Mouse (Mus musculus) MN1 (cell line): ENCODE data around the gene Cnfn.
"Not testable (repeated sequence)": the region's sequence is repeated elsewhere in the genome, so short reads cannot be mapped to it uniquely, and the experiment has no call there.

Experiments
- DNase-seq: peaks from one replicate; pipeline ENCODE4 v3.0.0-alpha.2; 2016; ENCODE audit warnings: low spot score

Gene Cnfn

DNA sequence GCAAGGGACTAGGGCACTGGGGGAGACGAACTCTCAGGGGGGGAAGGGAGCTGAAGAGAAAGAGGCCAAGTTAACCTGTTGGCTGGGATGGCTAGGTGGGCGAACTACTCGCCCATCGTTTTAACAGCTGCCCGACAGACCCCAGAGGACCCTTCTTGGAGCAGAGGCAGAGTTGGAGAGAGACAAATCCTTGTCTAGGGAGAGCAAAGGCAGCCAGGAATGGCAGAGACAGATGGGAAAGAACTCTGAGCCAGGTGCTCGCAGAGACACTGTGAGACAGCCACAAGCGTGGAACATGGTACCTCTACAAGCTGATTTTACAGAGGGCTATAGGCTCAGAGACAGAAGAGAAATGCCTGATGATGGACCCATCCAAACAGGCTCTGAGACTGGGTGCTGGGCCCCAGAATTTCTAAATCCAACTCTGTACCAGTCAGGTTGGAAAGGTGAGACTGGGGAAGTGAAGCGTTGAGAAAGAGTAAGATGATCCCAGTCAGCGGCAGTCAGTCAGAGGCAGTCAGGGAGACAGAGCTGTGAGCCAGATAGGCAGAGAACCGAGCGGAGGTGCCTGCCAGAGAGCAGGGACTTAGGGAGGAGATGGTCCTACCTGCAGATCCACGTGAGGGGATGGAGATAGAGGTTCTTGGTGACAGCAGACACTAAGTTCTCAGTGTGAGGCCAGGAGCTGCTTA lies at the start of gene Cnfn:
Cnfn (minus strand) TSS at position 667 of the 692 bp plus-strand sequence.
- DNase-seq, result no peak

GRCm38 (mm10) chr7:25417597-25417996 lies 48.1 kb upstream of the Cnfn start:
- DNase-seq, result no peak

- DNase-seq, result no peak
Observed at GRCm38 (mm10) chr7:25412833-25413441, 43.4 kb upstream of the Cnfn start, which contains the start of gene Cxcl17. TSS of gene Cxcl17 (minus strand) at chr7:25412886.

DNA sequence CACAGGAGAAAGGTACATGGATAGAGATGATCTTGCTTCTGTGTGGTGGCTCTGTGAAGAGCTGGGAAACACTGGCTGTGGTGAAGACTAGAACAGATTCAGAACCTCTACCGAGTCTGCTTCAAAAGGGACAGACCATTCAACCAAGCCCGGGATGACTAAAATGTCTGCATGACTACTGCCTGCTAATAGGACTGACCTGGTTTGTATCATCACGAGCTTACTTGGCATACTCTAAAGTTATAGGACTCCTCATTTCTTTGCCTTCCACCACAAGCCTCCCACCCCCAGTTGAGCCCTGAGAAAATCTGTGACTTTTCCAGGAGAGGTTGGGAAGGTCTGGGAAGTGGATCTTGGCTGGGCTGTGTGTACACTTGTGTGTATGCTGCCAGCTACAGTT lies 42.3 kb upstream of the Cnfn start:
- no peak for DNase-seq

DNA sequence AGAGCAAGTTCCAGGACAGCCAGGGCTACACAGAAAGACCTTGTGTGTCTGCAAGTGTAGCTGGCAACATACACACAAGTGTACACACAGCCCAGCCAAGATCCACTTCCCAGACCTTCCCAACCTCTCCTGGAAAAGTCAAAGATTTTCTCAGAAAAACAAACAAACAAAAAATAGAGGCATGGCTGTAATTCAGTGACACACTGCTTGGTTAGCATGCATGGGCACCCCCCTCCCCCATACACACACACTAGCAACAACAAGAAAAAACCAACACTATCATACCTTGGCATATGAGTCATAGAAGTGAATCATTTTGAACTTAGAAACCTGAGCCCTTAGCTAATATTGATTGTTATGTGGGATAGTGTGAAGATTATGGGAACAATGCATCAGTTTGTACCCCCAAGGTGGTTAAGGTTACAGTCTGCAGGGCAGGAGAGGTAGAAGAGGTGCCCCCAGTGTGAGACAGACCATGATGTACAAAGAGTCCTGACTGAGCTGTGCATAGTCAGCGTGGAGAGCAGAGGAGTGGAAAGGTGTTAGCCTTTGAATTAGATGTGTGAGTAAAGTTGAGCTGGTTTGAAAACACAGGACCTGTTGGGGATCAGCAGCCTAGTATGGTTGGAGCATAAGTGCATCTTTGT lies 41.6 kb upstream of the Cnfn start:
- DNase-seq, result no peak

GRCm38 (mm10) chr7:25409114-25409760 lies 39.7 kb upstream of the Cnfn start:
- DNase-seq, result peak; percentile 26

DNA sequence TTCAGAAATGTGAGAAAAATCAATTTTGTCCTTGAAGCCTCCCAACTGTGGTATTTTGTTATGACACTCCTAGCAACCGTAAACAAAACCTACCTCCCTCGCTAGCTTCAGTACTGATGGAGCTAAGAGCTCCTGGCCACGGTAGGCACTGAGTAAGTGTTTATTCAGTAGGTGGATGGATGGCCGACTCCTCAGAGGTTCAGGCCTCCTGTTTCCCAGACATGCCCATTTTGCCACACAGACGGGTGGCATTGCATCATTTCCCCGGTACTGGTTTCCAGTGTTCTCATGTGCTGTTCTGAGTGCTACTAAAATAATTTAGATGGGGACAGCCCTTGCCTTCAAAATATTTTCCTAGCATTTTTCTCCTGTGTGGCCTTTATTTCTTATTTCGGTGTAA lies 36.9 kb upstream of the Cnfn start:
- DNase-seq, result no peak

DNA sequence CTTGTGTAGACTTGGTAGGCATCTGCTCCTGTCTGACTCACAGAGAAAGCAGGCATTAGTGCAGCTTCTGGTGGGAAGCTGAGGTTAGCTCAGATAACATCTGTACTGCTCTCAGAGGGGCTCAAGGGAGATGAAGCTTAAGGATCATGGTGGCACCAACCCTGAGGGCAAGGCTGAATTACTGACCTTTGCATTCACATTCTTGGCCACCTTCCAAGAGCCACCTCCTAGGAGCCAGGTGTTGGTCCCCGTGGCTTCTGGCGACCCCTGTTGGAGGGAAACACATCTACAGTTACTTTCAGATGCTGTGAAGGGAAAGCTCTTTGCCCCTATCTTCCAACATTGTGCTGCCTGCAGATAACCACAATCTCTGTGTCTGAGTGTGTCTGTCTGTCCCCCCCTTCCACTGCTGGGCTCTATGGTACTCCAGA lies 33.2 kb upstream of the Cnfn start:
- DNase-seq, result peak; percentile 70

- no peak for DNase-seq
Observed at GRCm38 (mm10) chr7:25401986-25402385, 32.5 kb upstream of the Cnfn start.

GRCm38 (mm10) chr7:25401551-25401950 lies 32.0 kb upstream of the Cnfn start:
- no peak for DNase-seq

DNA sequence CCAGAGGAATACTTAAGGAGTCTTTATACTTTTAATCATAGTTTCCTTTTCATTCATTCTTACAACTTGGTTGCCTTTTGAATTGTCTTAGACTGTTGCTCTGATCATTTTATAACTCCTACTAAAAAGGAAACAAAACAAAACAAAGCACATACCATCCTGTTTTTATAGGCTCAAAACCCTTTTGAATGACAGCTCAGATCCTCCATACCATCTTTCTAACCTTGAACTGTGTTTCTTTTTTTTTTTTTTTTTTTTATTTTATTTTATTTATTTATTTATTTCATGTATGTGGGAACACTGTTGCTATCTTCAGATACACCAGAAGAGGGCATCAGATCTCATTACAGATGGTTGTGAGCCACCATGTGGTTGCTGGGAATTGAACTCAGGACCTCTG lies 29.5 kb upstream of the Cnfn start:
- DNase-seq, result not testable (repeated sequence)

GRCm38 (mm10) chr7:25398610-25399009 lies 29.1 kb upstream of the Cnfn start, which contains the start of gene Lipe:
TSS of gene Lipe (minus strand) at chr7:25398710.
- DNase-seq, result no peak

DNA sequence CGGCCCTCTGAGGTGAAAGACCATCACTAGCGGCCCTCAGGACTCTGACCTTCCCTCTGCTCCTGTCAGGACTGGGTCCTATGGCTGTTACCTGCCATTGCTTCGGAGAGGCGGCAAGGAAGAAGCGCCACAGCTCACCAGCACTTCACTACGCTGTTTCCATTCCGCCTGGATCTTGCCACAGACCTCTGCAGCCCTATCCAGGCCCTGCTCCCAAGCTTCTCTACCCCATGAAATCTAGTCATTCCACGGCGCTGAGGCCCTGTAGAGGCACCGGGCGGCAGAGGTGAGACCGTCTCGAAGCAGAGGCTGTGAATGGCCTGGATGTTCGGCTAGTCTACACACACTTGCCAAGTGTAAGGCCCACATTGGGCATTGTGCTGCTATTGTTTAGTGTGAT lies 27.1 kb upstream of the Cnfn start:
- DNase-seq, result no peak

DNA sequence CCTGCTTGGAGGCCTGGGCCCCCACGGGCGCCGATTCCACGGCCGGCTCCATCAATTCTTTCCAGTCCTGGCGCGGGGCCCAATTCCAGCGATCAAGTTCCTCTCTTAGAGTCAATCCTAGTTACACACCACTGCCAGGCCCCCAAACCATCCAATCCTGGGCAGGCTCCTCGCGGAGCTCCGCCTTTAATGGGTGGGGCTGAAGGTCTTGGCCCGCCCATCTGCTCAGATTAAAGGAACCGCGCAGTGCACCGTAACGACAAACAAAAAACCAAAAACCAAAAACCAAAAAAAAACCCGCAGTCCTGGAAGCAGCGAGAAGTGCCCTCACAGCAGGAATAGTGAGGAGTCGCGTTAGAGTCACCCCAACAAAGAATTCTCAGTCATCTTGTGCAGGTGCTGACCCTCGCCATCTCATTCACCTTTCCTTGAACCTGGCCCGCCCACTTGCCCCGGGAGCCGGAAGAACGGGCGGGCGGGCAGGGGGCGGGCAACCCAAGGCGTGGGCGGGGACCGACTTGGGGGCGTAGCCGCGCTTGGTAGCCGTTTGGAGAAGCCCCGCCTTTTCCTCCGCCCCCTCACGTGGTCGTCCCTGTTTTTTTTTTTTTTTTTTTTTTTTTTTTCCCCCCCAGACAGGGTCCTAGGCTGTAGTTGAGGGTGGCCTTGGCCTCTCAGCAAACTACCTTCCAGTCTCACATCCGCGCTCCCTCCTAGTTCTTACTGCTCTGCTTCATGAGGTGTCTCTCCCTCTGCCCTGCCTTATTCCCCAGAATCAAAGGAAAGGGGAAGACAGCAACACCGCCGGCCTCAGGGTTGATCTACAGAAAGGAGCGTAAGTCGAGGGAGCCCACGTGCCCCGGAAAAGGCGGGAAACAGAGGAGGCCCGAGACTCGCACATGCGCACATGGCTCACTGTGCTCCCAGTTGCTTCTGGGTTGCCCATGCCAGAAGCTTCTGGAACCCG lies 26.3 kb upstream of the Cnfn start:
- DNase-seq, result peak; percentile 92

DNA sequence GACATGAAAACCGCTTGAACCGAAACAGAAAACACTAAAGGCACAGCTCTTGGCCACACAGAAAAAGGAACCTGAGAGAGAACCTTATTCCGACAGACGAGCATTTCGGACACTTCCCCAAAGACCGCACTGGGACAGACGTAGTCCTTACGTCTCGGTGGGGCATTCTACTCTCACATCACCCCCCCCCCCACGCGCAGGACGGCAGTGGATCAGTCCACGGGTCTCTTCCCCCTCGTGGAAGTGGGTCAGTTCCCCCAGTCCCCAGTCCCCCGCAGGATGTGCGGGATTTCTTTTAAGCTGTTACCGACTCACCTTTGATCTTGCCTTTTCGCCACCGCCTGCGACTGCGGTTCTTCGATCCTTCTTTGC lies 25.6 kb upstream of the Cnfn start:
- DNase-seq, result peak; percentile 11

GRCm38 (mm10) chr7:25394754-25395153 lies 25.2 kb upstream of the Cnfn start:
- DNase-seq, result peak; percentile 18

DNA sequence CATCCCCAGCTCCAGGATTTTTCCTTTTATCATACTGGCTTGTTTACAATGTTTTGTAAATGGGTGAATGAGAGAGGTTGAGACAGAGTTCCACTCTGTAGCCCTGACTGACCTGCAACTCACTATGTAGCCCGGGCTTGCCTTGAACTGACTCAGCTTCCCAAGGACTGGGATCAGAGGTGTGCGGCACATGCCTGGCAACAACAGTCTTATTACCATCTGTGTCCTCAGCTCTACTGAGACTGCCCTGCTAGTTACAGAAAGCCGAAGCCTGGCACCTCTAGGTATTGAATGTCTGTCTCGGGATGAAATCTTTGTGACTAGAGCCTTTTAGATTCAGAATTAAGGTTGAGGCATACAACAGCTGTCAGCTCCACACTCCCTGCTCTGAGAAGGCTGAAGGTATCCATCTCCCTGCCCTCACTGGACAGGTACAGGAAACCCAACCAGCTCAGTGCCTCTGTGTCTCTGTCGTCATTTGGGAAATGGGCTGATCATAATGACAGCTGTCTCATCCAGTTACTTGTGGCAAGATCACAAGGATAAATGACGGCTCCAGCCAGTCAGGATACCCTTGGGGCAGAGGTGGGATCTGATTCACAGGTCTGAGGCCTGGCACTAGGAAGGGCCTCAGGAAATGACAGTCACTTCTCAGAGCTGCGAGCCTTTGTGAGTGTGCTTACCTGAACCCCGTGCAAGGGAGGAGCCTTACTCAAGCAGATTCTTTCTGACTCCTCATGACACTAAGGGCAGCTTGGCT lies 24.1 kb upstream of the Cnfn start:
- DNase-seq, result no peak

- DNase-seq, result no peak
Observed at GRCm38 (mm10) chr7:25392851-25393250, 23.3 kb upstream of the Cnfn start.

DNA sequence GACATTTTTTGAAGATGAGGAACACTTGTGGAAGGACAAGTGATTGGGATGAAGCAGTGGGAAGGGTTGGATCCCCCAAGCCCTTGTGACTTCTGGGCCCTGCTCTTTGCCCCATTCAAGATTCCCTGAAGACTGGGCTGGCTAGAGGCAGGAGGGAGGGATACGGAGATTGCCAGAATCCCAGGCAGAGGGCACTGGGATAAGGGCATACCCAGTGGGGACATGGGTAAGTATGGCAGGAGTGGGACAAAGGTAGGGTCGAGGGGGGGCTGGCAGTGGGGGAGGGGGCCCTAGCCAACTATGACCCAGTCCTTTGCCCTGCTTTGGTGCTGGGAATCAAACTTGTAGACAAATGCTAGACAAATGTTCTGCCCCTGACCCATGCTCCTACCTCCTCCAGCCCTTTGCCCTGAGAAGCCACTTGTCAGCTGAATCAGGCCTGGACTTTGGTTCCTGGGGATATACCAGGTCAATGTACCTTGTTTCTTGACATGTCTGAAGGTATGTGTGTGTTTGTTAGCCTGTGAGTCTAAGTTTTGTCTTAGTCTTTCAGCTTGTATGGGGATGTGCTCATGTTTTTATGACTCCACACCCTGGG lies 22.4 kb upstream of the Cnfn start:
- no peak for DNase-seq

DNA sequence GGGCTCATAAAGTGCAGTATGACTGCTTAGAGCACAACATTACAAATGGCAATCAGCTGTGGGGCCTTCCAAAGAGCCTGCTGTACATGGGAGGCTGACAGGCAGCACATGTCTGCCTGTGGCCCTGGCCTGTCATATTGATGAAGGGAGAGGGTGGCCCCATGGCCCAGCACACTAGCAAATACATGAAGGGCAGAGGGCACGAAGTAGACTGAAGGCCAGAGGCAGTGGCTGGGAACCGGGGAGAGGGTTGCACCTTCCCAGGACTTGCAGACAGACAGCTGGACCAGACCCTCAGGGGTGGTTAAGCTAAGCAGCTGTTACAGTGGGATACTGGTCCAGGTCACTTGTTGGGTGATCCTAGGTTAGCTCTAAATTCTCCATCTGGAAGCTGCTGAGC lies 21.5 kb upstream of the Cnfn start:
- DNase-seq, result no peak
